Mouse (Mus musculus) kidney, adult 2 months (tissue): Measurements from ENCODE around the gene Vmn1r55.

Experiments used
- CTCF ChIP-seq: fragments of 200-500 bp; conservative IDR thresholded peaks from 2 replicates; pipeline ENCODE4 v1.5.1; 2011; ENCODE audit warnings: low read depth, mild to moderate bottlenecking, control low read depth, low read length, moderate library complexity, mixed read lengths; ENCODE audit not compliant: insufficient read depth, insufficient read length
- POLR2A ChIP-seq: fragments of 200-500 bp; IDR thresholded peaks from one replicate; pipeline ENCODE4 v1.6.1; 2011; ENCODE audit warnings: low read depth, low read length, control low read depth

DNA sequence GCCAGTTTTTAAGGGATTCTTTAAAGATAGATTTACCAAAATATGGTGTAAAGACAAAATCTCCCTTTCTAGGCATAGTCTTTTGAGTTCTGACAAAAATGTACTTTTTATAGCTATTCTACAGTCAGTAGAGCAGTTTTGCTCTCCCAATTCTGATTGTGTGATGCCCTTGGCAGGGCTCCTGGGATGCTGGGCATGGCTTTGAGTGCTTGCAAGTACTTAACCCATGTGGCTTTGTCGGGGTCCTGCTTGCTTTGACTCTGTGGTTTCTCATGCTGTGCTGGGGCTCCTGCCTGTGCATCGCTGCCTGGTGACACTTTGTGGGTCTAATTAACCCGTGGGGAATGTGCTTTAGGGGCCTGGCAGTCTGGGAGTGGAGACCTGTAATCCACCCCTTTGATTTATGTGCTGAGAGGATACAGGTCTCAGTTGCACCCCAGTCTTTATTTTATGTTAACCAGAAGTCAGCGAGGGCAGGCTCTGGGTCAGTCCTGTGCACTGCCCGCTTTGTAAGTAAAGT, 62.5 kb downstream of the Vmn1r55 start:
- TF ChIP-seq CTCF (no peak), POLR2A (no peak)
